Mouse (Mus musculus): ENCODE measurements around the gene Prkcsh.

Gene Prkcsh

GRCm38 (mm10) chr9:22049721-22050270, 47.2 kb downstream of the Prkcsh start:
- DNase-seq (ENCODE audit: low read depth, low spot score), result no peak

- DNase-seq (ENCODE audit: low read depth, low spot score), result no peak
Measured at GRCm38 (mm10) chr9:22050351-22050889, 47.8 kb downstream of the Prkcsh start.

GRCm38 (mm10) chr9:22051161-22051957, 48.8 kb downstream of the Prkcsh start:
- no peak for DNase-seq (ENCODE audit: low read depth, low spot score)

- DNase-seq (ENCODE audit: low read depth, low spot score), result no peak
Measured at GRCm38 (mm10) chr9:22051958-22052254, 49.3 kb downstream of the Prkcsh start, which contains the start of gene Elavl3. Elavl3 (minus strand) TSS chr9:22052023.

GRCm38 (mm10) chr9:22053657-22054056, 51.1 kb downstream of the Prkcsh start:
- no peak for DNase-seq (ENCODE audit: low read depth, low spot score)

- DNase-seq (ENCODE audit: low read depth, low spot score), result peak; percentile 38
Measured at GRCm38 (mm10) chr9:22054411-22055076, 51.9 kb downstream of the Prkcsh start.

GRCm38 (mm10) chr9:22055713-22056112, 53.1 kb downstream of the Prkcsh start:
- no peak for DNase-seq (ENCODE audit: low read depth, low spot score)

- no peak for DNase-seq (ENCODE audit: low read depth, low spot score)
Measured at GRCm38 (mm10) chr9:22056303-22056910, 53.8 kb downstream of the Prkcsh start.

GRCm38 (mm10) chr9:22057031-22057517, 54.5 kb downstream of the Prkcsh start:
- no peak for DNase-seq (ENCODE audit: low read depth, low spot score)

GRCm38 (mm10) chr9:22058011-22058424, 55.4 kb downstream of the Prkcsh start:
- DNase-seq (ENCODE audit: low read depth, low spot score), result no peak

- DNase-seq (ENCODE audit: low read depth, low spot score), result no peak
Measured at GRCm38 (mm10) chr9:22061339-22061738, 58.7 kb downstream of the Prkcsh start.
